Mouse (Mus musculus) kidney, adult 2 months (tissue): ENCODE data around the gene Hps1.

Experiments
- CTCF ChIP-seq: fragments of 200-500 bp; conservative IDR thresholded peaks from 2 replicates; pipeline ENCODE4 v1.5.1; 2011; ENCODE audit warnings: low read depth, mild to moderate bottlenecking, control low read depth, low read length, moderate library complexity, mixed read lengths; ENCODE audit not compliant: insufficient read depth, insufficient read length
- POLR2A ChIP-seq: fragments of 200-500 bp; IDR thresholded peaks from one replicate; pipeline ENCODE4 v1.6.1; 2011; ENCODE audit warnings: low read depth, low read length, control low read depth

DNA sequence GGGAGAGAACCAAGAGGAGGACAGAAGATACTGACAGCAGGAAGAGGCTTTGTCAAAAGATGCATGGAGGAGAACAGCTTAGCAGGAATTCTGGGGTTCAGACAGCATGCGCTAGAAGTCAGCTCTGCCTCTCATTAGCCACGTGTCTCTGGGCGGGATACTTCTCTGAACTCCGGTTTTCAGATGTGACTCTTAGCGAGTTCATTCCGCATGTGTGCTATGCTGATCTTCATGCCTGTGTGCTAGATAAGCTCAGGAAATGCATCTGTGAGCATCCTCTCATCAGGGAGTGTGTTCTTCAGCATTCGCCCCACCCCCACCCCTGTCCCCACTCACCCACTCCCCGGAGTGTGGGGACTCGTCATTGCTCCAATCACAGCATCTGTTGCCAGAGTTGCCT lies 42.0 kb downstream of the Hps1 start:
- TF ChIP-seq POLR2A (no peak), CTCF (no peak)
